Mouse (Mus musculus): ENCODE measurements at regions not wholly inside any gene's neighbourhood (a gene's known extent, or its start where the extent isn't known, plus 50 kb on each side); places are given as distances from the start of the nearest gene placed in this dataset.
A peak's percentile ranks its signal among the peaks of the same experiment; 100 is the strongest.
"Not testable (repeated sequence)": the region's sequence is repeated elsewhere in the genome, so short reads cannot be mapped to it uniquely, and the experiment has no call there.

DNA sequence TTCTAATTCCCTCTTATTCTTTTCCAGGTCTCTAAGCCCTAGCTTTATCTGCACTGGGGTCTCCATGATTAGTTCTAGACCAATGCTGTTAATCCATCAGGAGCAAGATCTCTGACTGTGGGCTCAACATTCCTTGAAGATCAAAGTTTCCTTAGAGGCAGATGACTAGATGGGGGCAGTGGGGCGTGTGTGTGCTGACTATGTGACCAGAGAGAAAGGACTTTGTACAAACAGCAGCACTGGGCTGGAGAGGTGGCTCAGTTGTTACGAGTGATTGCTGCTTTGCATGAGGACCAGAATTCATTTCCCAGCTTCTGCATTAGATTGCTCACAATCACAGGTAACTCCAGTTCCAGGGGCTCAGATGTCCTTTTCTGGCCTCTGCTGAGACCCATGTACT, 250.1 kb upstream of the Zfp930 start:
- H3K9me3 ChIP-seq (replicated peaks; ENCODE audit: control insufficient read depth, low read length), result no peaks in the 10 kb centered on the region
- no peak overlapping the region for H3K27ac ChIP-seq (ENCODE audit: low read depth, low read length)
- no peaks in the 10 kb centered on the region for H3K4me1 ChIP-seq (ENCODE audit: control insufficient read depth, insufficient read depth, low read length)
- WGBS, result 72% methylated on average over 2 of the region's 2 CpGs
- ATAC-seq, result no peak
- H3K9ac ChIP-seq (ENCODE audit: low read length), result no peak overlapping the region
- no peaks in the 10 kb centered on the region for H3K36me3 ChIP-seq (ENCODE audit: control insufficient read depth, insufficient read depth, low read length)
- DNase-seq (ENCODE audit: low spot score), result no peak
- no peak overlapping the region for H3K4me3 ChIP-seq (ENCODE audit: low read depth, low read length)
- H3K27me3 ChIP-seq (replicated peaks; ENCODE audit: control insufficient read depth, insufficient read depth, low read length), result no peaks in the 10 kb centered on the region
- no peak overlapping the region for H3K4me2 ChIP-seq (ENCODE audit: low read length)

DNA sequence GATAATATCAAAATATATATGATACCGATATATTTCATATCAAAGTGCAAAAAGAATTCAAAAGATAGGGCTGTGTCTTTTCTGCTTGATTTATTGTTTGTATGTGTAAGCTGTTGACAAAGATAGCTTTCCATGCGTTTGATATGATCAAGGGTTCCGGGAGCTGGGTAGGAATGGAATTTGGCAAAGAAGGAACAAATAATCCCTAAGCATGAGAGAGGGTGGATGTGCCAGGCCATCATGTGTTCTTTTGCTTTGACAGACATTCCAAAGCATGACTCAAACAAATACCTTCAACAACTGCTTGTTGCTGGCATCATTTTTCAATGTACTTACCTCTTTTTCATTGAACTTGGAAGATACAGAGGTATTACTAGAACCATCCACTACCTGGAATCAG, 246.9 kb upstream of the Zfp930 start:
- Histone ChIP-seq H3K4me1 (ENCODE audit: control insufficient read depth, insufficient read depth, low read length) (no peaks in the 10 kb centered on the region), H3K27ac (ENCODE audit: low read depth, low read length) (no peak overlapping the region), H3K27me3 (replicated peaks; ENCODE audit: control insufficient read depth, insufficient read depth, low read length) (no peaks in the 10 kb centered on the region), H3K36me3 (ENCODE audit: control insufficient read depth, insufficient read depth, low read length) (no peaks in the 10 kb centered on the region), H3K9me3 (replicated peaks; ENCODE audit: control insufficient read depth, low read length) (no peaks in the 10 kb centered on the region), H3K4me3 (ENCODE audit: low read depth, low read length) (no peak overlapping the region), H3K4me2 (ENCODE audit: low read length) (no peak overlapping the region), H3K9ac (ENCODE audit: low read length) (no peak overlapping the region)
- WGBS, result 87% methylated on average over 3 of the region's 3 CpGs
- ATAC-seq, result no peak
- no peak for DNase-seq (ENCODE audit: low spot score)

DNA sequence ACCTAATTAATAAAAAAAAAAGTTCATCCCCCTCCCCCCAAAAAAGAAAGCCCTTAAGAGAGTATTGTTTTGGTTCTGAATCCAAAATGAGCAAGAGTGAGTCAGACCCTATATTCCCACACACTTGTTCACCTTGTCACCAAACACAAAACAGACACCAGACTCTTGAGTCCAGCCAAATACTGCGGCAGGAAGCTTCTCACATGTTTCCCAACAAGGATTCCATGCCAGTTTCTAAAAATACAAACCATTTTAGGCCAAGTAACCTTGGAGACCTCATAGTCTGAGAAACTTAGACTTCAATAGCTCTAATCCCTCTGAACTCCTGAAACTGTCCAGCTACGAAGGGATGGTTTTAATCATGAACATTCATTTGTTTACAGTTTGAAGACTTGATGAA, 233.1 kb upstream of the Zfp930 start:
- ATAC-seq (no peak), DNase-seq (ENCODE audit: low spot score) (peak; percentile 5)
- H3K36me3 ChIP-seq (ENCODE audit: control insufficient read depth, insufficient read depth, low read length), result no peaks in the 10 kb centered on the region
- H3K27me3 ChIP-seq (replicated peaks; ENCODE audit: control insufficient read depth, insufficient read depth, low read length), result no peaks in the 10 kb centered on the region
- 53% methylated on average over 2 of the region's 2 CpGs for WGBS
- no peak overlapping the region for H3K27ac ChIP-seq (ENCODE audit: low read depth, low read length)
- H3K9ac ChIP-seq (ENCODE audit: low read length), result no peak overlapping the region
- no peak overlapping the region for H3K4me2 ChIP-seq (ENCODE audit: low read length)
- H3K4me3 ChIP-seq (ENCODE audit: low read depth, low read length), result no peak overlapping the region
- H3K9me3 ChIP-seq (replicated peaks; ENCODE audit: control insufficient read depth, low read length), result no peaks in the 10 kb centered on the region
- H3K4me1 ChIP-seq (ENCODE audit: control insufficient read depth, insufficient read depth, low read length), result no peaks in the 10 kb centered on the region

DNA sequence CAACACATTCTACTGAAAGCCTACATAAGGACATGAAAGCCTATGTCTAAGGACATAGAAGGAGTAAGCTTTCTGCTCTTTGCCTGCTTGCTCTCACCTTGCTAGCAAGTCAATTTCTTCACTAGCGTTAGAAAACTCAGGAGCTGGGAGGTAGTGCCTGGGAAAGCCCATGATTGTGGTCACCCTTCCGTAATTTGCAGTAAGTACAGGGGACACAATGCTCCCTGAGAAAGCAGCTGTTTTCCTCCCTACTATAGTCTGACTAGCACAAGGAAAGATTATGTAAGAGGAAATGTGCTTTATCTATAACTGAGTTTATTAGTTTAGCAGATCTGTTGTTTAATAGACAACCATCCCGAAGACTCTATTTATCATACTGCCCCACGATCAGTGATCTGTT, 231.7 kb upstream of the Zfp930 start:
- no peak for ATAC-seq

DNA sequence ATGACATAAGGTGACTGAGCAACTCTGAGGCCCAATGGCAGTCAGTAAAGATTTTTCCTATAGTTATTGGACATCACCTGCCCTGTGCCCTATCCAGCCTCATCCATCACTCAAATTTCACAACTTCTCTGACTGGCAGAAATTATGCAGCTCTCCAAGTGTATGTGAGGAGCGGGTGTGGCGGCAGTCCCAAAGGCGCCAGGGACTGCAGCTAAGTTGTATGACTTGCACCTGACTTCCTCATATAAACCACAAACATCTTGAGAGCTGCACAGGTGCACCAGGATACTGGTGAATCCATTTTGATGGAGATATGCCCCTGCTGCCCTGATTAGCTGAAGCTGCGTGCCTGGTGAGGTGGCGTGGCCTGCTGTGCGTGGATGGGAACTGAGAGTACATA, 225.7 kb upstream of the Zfp930 start:
- H3K4me3 ChIP-seq (ENCODE audit: low read depth, low read length); DNase-seq (ENCODE audit: low spot score); H3K9me3 ChIP-seq (replicated peaks; ENCODE audit: control insufficient read depth, low read length); H3K9ac ChIP-seq (ENCODE audit: low read length); ATAC-seq; H3K4me2 ChIP-seq (ENCODE audit: low read length); H3K36me3 ChIP-seq (ENCODE audit: control insufficient read depth, insufficient read depth, low read length); H3K4me1 ChIP-seq (ENCODE audit: control insufficient read depth, insufficient read depth, low read length); H3K27ac ChIP-seq (ENCODE audit: low read depth, low read length); H3K27me3 ChIP-seq (replicated peaks; ENCODE audit: control insufficient read depth, insufficient read depth, low read length): not testable (repeated sequence)
- WGBS, result 88% methylated on average over 6 of the region's 6 CpGs

More for the DNA sequence above, 231.7 kb upstream of the Zfp930 start:
- no peak for DNase-seq (ENCODE audit: low spot score)
- 91% methylated on average over 4 of the region's 4 CpGs for WGBS
- no peaks in the 10 kb centered on the region for H3K36me3 ChIP-seq (ENCODE audit: control insufficient read depth, insufficient read depth, low read length)
- no peak overlapping the region for H3K4me3 ChIP-seq (ENCODE audit: low read depth, low read length)
- no peaks in the 10 kb centered on the region for H3K4me1 ChIP-seq (ENCODE audit: control insufficient read depth, insufficient read depth, low read length)
- no peaks in the 10 kb centered on the region for H3K9me3 ChIP-seq (replicated peaks; ENCODE audit: control insufficient read depth, low read length)
- H3K27ac ChIP-seq (ENCODE audit: low read depth, low read length), result no peak overlapping the region
- H3K27me3 ChIP-seq (replicated peaks; ENCODE audit: control insufficient read depth, insufficient read depth, low read length), result no peaks in the 10 kb centered on the region
- no peak overlapping the region for H3K9ac ChIP-seq (ENCODE audit: low read length)
- H3K4me2 ChIP-seq (ENCODE audit: low read length), result no peak overlapping the region

DNA sequence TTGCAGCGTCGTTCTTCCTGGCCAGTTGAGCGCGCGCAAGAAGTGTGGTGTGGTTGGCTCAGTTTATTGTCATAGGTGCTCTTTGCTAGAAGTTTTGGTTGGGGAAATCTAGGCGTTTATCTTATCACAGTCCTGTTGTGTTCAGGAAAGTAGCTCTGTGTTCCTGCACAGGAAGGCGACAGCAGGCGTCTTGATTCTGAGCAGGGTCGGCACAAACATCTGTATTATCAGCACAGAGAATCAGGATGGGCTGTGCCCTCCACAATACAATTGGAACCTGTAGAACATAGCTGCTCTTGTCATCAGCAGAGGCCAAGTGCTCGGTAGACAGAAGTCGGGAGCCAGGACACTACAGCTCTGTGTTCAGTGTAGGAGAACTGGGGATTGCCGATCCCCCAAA, 225.1 kb upstream of the Zfp930 start:
- Histone ChIP-seq H3K9me3 (replicated peaks; ENCODE audit: control insufficient read depth, low read length) (no peaks in the 10 kb centered on the region), H3K36me3 (ENCODE audit: control insufficient read depth, insufficient read depth, low read length) (no peaks in the 10 kb centered on the region), H3K9ac (ENCODE audit: low read length) (no peak overlapping the region), H3K27ac (ENCODE audit: low read depth, low read length) (no peak overlapping the region), H3K4me3 (ENCODE audit: low read depth, low read length) (no peak overlapping the region), H3K4me1 (ENCODE audit: control insufficient read depth, insufficient read depth, low read length) (no peaks in the 10 kb centered on the region), H3K27me3 (replicated peaks; ENCODE audit: control insufficient read depth, insufficient read depth, low read length) (no peaks in the 10 kb centered on the region), H3K4me2 (ENCODE audit: low read length) (no peak overlapping the region)
- 91% methylated on average over 12 of the region's 12 CpGs for WGBS
- DNase-seq (ENCODE audit: low spot score) (no peak), ATAC-seq (no peak)

DNA sequence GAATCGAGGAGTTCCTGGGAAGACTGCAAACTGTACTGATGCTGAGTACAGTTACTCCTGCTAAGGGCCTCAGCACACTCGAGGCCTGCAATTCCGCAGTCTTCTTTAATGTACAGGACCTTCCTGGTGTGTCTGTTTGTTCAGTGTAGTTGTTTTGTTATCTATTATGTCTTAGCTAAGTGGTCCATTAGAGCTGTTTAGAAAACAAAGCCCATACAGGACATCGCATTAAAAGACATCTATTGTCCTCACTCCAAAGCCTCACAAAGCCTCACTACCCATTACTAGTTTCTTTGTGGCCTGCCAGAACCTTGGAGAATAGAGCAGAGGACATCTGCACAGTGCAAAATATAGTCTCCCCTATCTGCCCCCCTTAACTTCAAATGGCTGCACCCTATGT, 224.4 kb upstream of the Zfp930 start:
- ATAC-seq (no peak), DNase-seq (ENCODE audit: low spot score) (no peak)
- Histone ChIP-seq H3K9me3 (replicated peaks; ENCODE audit: control insufficient read depth, low read length) (no peaks in the 10 kb centered on the region), H3K27me3 (replicated peaks; ENCODE audit: control insufficient read depth, insufficient read depth, low read length) (no peaks in the 10 kb centered on the region), H3K4me3 (ENCODE audit: low read depth, low read length) (no peak overlapping the region), H3K4me1 (ENCODE audit: control insufficient read depth, insufficient read depth, low read length) (no peaks in the 10 kb centered on the region), H3K27ac (ENCODE audit: low read depth, low read length) (no peak overlapping the region), H3K9ac (ENCODE audit: low read length) (no peak overlapping the region), H3K36me3 (ENCODE audit: control insufficient read depth, insufficient read depth, low read length) (no peaks in the 10 kb centered on the region), H3K4me2 (ENCODE audit: low read length) (no peak overlapping the region)
- WGBS, result 54% methylated on average over 4 of the region's 4 CpGs

DNA sequence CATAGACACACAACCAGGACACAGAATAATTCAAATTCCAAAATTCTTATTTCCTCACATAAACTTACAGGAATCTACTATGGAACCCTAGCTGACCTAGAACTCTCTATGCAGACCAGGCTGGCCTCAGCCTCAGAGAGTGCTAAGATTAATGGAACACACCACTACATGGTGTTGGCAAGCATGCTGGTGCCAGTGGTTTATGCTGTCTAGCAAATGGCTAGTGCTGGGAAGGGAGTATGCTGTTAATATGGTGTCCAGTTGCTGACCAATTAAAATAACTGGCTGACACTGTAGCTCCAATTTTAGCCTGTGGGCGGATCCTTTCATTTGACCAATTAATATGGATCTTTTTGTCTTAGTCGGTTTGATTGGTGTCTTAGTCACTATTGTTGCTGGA, 222.4 kb upstream of the Zfp930 start:
- Histone ChIP-seq H3K4me3 (ENCODE audit: low read depth, low read length) (no peak overlapping the region), H3K9ac (ENCODE audit: low read length) (no peak overlapping the region), H3K27ac (ENCODE audit: low read depth, low read length) (no peak overlapping the region), H3K36me3 (ENCODE audit: control insufficient read depth, insufficient read depth, low read length) (no peaks in the 10 kb centered on the region), H3K4me1 (ENCODE audit: control insufficient read depth, insufficient read depth, low read length) (no peaks in the 10 kb centered on the region), H3K4me2 (ENCODE audit: low read length) (no peak overlapping the region), H3K9me3 (replicated peaks; ENCODE audit: control insufficient read depth, low read length) (no peaks in the 10 kb centered on the region), H3K27me3 (replicated peaks; ENCODE audit: control insufficient read depth, insufficient read depth, low read length) (no peaks in the 10 kb centered on the region)
- ATAC-seq (no peak), DNase-seq (ENCODE audit: low spot score) (no peak)
- 77% methylated on average over 2 of the region's 2 CpGs for WGBS

Data from forebrain, embryonic 14.5 days (tissue).